Mouse (Mus musculus): ENCODE measurements at regions not wholly inside any gene's neighbourhood (a gene's known extent, or its start where the extent isn't known, plus 50 kb on each side); places are given as distances from the start of the nearest gene placed in this dataset.

DNA sequence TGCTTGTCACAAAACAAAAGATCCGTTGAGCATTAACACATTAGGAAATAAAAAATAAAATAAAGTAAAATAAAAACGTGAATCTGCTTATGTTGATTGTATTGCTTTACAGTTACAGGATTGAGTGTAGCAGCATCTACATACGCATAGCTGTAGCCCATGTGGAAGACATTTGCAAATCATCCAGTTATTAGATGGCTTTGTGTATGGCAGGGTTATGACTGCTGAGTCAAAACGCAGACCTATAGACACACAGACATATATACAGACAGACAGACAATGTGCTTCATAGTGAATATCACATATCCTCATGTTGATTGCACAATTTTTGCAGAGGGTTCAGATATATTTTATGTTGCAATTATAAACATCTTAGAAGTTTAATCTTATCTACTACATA is 64.5 kb downstream of the Gm11146 start:
- H3K27ac ChIP-seq, result peak overlapping the region; percentile 97
- H3K27me3 ChIP-seq (replicated peaks), result no peaks in the 10 kb centered on the region
- H3K4me3 ChIP-seq, result peak overlapping the region; percentile 36
- peaks cover 15% of the 10 kb centered on the region for H3K4me1 ChIP-seq
- ATAC-seq (replicated peaks), result peak; percentile 71
- H3K36me3 ChIP-seq (replicated peaks), result no peaks in the 10 kb centered on the region
- 46% methylated on average over 4 of the region's 4 CpGs for WGBS
- H3K9me3 ChIP-seq, result no peaks in the 10 kb centered on the region
- peak overlapping the region; percentile 55 for H3K4me2 ChIP-seq
- H3K9ac ChIP-seq, result peak overlapping the region; percentile 40

DNA sequence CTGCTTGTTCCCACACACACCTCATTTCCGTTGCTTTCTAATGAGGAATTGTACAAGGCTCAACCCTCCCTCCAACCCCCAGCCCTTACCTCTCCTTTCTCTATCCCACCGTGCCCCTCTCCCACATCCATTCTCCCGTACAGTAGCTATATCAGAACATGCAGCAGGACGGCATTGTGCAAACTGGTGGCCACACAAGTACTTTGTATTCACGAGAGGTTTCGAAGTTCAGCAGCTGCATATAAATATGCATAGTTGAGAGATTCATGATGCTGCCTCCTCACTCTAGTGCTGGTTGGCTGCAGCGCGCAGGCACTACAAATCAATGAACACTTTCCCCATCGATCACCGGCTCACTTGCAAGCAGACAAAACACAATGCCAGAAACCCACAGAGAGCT is 65.1 kb downstream of the Gm11146 start:
- peak overlapping the region; percentile 97 for H3K27ac ChIP-seq
- no peaks in the 10 kb centered on the region for H3K36me3 ChIP-seq (replicated peaks)
- H3K9me3 ChIP-seq, result no peaks in the 10 kb centered on the region
- ATAC-seq (replicated peaks), result peak; percentile 94
- peak overlapping the region; percentile 55 for H3K4me2 ChIP-seq
- H3K27me3 ChIP-seq (replicated peaks), result no peaks in the 10 kb centered on the region
- H3K4me3 ChIP-seq, result peak overlapping the region; percentile 36
- H3K4me1 ChIP-seq, result peaks cover 15% of the 10 kb centered on the region
- 11% methylated on average over 10 of the region's 10 CpGs for WGBS
- H3K9ac ChIP-seq, result peak overlapping the region; percentile 40

DNA sequence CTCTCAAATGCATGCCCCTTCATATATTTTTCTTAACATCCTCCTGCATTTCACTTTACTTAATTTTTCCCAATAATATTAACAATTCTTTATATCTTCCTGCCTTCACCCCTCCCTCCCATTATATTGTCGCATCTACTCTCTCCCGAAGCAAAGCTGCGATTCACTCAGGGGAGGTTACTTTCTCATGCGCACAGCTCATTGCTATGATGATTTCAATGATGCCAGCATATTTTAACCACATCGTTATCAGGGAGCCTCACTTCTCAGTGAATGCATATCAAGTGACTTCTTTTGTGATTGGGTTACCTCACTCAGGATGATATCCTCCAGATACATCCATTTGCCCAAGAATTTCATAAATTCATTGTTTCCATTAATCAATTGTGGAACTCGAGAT is 65.6 kb downstream of the Gm11146 start:
- Histone ChIP-seq H3K36me3 (replicated peaks) (no peaks in the 10 kb centered on the region), H3K27me3 (replicated peaks) (no peaks in the 10 kb centered on the region), H3K27ac (peak overlapping the region; percentile 97), H3K4me1 (peaks cover 15% of the 10 kb centered on the region), H3K9me3 (no peaks in the 10 kb centered on the region), H3K9ac (peak overlapping the region; percentile 40), H3K4me3 (peak overlapping the region; percentile 36), H3K4me2 (peak overlapping the region; percentile 55)
- ATAC-seq (replicated peaks), result peak; percentile 83
- 18% methylated on average over 6 of the region's 6 CpGs for WGBS

DNA sequence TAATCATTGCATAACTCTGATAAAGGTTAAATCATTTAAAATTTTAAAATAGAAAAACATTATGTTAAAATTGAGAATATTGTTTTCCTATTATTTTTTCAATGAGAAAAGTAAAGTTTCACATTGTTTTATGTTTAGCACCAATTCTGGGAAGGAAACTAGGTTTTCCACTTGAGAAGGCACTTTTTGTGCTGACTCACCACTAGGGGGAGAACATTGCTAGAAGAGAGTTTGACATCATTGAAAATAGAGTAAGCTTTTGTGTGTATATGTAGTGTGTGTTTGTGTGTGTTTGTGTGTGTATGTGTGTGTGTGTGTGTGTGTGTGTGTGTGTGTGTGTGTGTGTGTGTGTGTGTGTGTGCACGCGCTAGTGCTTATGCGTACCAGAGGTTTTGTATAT is 66.9 kb downstream of the Gm11146 start:
- Histone ChIP-seq H3K4me3 (no peak overlapping the region), H3K9ac (no peak overlapping the region), H3K27me3 (replicated peaks) (no peaks in the 10 kb centered on the region), H3K4me2 (no peak overlapping the region), H3K9me3 (no peaks in the 10 kb centered on the region), H3K36me3 (replicated peaks) (no peaks in the 10 kb centered on the region), H3K4me1 (peaks cover 15% of the 10 kb centered on the region), H3K27ac (peak overlapping the region; percentile 72)
- ATAC-seq (replicated peaks), result no peak
- WGBS, result 87% methylated on average over 3 of the region's 3 CpGs

DNA sequence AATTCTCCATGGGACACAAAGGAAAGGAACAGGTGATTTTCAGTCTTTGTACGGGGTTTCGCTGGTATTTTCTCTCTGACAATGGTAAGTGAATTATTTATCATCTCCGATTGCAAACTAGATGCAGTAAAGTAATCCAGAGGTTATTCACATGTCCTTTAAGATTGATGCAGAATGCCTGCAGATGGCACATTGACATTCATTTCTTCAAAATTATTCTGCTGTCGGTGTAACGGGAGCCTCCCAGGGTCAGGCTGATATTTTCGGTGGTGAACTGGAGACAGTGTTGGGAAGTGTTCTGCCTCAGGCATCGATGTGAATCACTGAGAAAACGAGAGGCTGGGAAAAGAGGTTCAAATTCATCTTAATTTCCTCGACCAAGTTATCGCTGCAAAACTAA is 70.3 kb downstream of the Gm11146 start:
- Histone ChIP-seq H3K27ac (peak overlapping the region; percentile 63; the same call in 1 of the 2 replicates), H3K9me3 (no peaks in the 10 kb centered on the region), H3K9ac (no peak overlapping the region), H3K27me3 (replicated peaks) (no peaks in the 10 kb centered on the region), H3K4me1 (peaks cover 6% of the 10 kb centered on the region; the same call in 1 of the 2 replicates), H3K36me3 (replicated peaks) (no peaks in the 10 kb centered on the region), H3K4me3 (no peak overlapping the region), H3K4me2 (no peak overlapping the region)
- ATAC-seq (replicated peaks), result no peak
- WGBS, result 48% methylated on average over 10 of the region's 10 CpGs

DNA sequence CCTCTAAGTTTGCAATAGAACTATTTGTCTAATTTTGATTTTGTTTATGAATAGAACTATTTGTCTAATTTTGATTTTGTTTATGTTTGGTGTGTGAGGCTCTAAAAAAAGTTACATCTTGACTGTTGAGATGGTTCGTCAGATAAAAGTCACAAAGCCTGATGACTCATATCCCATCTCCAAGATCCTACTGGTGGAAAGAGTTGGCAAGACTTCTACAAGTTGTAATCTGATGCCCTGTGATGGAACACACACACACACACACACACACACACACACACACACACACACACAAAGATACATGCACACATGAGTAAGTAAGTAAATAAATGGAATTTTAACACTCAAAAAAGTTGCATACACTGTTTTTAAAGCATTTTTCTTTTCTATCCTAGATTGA is 73.9 kb downstream of the Gm11146 start:
- Histone ChIP-seq H3K36me3 (replicated peaks) (no peaks in the 10 kb centered on the region), H3K9ac (no peak overlapping the region), H3K4me3 (no peak overlapping the region), H3K27ac (no peak overlapping the region), H3K4me1 (no peaks in the 10 kb centered on the region), H3K9me3 (no peaks in the 10 kb centered on the region), H3K4me2 (no peak overlapping the region), H3K27me3 (replicated peaks) (no peaks in the 10 kb centered on the region)
- WGBS, result 83% methylated on average over 1 of the region's 1 CpGs
- ATAC-seq (replicated peaks), result no peak

DNA sequence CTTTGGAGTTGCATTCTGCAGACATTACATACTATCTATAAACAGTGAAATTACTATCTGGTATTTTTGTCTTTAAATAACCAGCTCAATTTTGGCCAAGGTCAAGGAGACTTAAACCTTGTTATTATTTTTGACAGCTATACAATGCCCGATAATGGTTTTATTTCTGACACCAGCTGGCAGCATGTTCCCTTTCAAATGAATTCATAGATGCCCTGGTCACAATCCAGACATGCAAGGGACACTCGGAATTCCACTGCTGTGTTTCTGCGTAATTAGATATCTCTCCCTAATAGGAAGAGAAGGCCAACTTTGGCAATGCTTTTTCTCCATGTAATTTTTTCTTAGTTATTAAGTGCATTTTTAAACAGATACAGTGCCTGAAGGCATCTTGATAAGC is 87.3 kb downstream of the Gm11146 start:
- WGBS, result 35% methylated on average over 3 of the region's 3 CpGs
- no peak overlapping the region for H3K27ac ChIP-seq

DNA sequence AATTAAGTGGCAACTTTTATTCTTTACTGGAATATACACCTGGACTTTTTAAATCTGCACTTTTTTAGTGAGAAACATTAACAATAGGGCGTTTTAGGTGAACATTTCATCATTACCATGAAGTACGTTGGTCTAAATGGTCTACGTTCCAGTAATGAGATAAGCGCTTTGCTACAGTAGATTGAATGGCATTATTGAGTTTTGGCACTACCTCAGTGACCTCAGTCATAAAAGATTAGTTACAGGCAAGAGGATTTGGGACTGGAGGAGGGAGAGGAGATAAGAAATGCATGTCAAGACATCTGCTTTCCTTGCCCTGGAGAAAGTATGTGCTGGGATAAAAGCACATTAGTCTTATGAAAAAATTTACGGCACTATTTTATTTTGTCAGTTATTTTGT is 98.3 kb downstream of the Gm11146 start:
- H3K4me1 ChIP-seq, result peaks cover 17% of the 10 kb centered on the region
- H3K9ac ChIP-seq, result no peak overlapping the region
- H3K4me2 ChIP-seq, result peak overlapping the region; percentile 21
- 0 out of 2 replicates have a peak overlapping the region, but pooled peaks have one; percentile 26 for H3K27ac ChIP-seq
- no peak for ATAC-seq (replicated peaks)
- no peaks in the 10 kb centered on the region for H3K36me3 ChIP-seq (replicated peaks)
- no peaks in the 10 kb centered on the region for H3K27me3 ChIP-seq (replicated peaks)
- peak overlapping the region; percentile 14 for H3K4me3 ChIP-seq
- 36% methylated on average over 5 of the region's 5 CpGs for WGBS
- no peaks in the 10 kb centered on the region for H3K9me3 ChIP-seq

More for the DNA sequence above, 87.3 kb downstream of the Gm11146 start:
- no peaks in the 10 kb centered on the region for H3K9me3 ChIP-seq
- no peaks in the 10 kb centered on the region for H3K27me3 ChIP-seq (replicated peaks)
- H3K36me3 ChIP-seq (replicated peaks), result no peaks in the 10 kb centered on the region
- 0 out of 2 replicates have a peak, but pooled peaks cover 7% of the 10 kb centered on the region for H3K4me1 ChIP-seq
- H3K4me2 ChIP-seq, result no peak overlapping the region
- ATAC-seq (replicated peaks), result no peak
- no peak overlapping the region for H3K4me3 ChIP-seq
- no peak overlapping the region for H3K9ac ChIP-seq

DNA sequence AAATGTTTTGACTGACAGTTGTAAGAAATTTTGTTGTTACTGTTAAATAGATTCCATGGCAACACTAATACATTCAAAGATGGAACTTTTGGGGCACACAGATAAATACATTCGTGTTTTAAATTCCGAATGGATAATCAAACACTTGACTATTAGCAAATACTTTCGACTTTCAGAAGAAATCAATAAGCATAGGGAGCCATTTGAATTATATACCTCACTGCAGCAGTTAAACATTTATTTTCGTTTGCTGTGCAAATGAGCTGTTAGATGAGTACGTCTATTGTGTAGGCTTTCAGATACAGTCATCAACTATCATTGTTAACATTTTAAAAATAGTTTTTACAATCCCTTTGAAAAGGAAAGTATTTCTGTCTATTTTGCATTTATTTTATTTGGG is 99.0 kb downstream of the Gm11146 start:
- no peaks in the 10 kb centered on the region for H3K9me3 ChIP-seq
- 48% methylated on average over 5 of the region's 5 CpGs for WGBS

DNA sequence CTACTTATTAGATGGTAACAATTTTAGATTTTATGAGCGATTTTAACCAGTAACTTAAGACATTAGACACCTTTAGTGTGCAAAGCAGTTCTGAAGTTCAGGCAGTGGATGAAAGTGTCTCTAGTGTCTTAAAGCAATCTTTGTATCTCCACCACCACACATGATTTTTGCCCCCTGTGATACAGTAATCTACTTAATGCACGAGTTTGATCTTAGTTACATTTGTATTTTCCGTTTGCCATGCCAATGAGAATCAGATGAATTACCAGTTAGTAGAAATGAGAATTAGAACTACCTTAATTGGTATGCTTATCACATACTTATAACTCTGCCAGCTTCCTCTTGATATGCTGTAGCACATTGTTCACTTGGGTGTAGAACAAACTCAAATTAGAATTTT is 99.9 kb downstream of the Gm11146 start:
- H3K4me3 ChIP-seq, result peak overlapping the region; percentile 29
- H3K27ac ChIP-seq, result peak overlapping the region; percentile 45; the same call in 1 of the 2 replicates
- no peaks in the 10 kb centered on the region for H3K27me3 ChIP-seq (replicated peaks)
- H3K9ac ChIP-seq, result 0 out of 2 replicates have a peak overlapping the region, but pooled peaks have one; percentile 17
- H3K9me3 ChIP-seq, result no peaks in the 10 kb centered on the region
- no peak for ATAC-seq (replicated peaks)
- WGBS, result 48% methylated on average over 3 of the region's 3 CpGs
- H3K4me2 ChIP-seq, result peak overlapping the region; percentile 32
- H3K36me3 ChIP-seq (replicated peaks), result no peaks in the 10 kb centered on the region
- H3K4me1 ChIP-seq, result peaks cover 17% of the 10 kb centered on the region

More for the DNA sequence above, 99.0 kb downstream of the Gm11146 start:
- H3K4me3 ChIP-seq, result peak overlapping the region; percentile 24
- no peak for ATAC-seq (replicated peaks)
- no peak overlapping the region for H3K9ac ChIP-seq
- no peaks in the 10 kb centered on the region for H3K36me3 ChIP-seq (replicated peaks)
- H3K4me2 ChIP-seq, result peak overlapping the region; percentile 29; the same call in 1 of the 2 replicates
- H3K4me1 ChIP-seq, result peaks cover 17% of the 10 kb centered on the region
- H3K27ac ChIP-seq, result no peak overlapping the region
- H3K27me3 ChIP-seq (replicated peaks), result no peaks in the 10 kb centered on the region

DNA sequence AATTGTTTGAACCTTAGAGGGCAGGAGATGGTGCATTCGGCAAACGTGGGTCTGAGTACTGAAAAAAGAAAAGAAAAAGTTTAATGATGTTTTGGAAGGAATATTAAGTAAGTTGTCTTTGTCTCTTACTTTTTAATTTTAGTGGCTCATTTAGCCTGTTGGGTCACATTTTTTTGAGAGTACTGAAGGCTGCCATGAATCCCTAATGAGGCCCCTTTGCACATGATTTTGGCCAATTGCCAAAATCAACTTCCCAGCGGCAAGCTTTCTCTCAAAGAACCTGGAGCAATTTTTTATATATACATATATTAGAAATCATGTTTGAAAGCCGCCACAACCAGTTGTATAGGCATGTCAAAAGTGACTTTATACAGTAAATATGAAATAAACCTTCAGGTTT is 100.9 kb downstream of the Gm11146 start:
- Histone ChIP-seq H3K27me3 (replicated peaks) (no peaks in the 10 kb centered on the region), H3K36me3 (replicated peaks) (no peaks in the 10 kb centered on the region), H3K4me1 (peaks cover 17% of the 10 kb centered on the region), H3K4me3 (peak overlapping the region; percentile 34), H3K9me3 (no peaks in the 10 kb centered on the region), H3K9ac (peak overlapping the region; percentile 38; the same call in 1 of the 2 replicates), H3K27ac (peak overlapping the region; percentile 80), H3K4me2 (peak overlapping the region; percentile 37)
- 20% methylated on average over 4 of the region's 4 CpGs for WGBS
- ATAC-seq (replicated peaks), result no peak

DNA sequence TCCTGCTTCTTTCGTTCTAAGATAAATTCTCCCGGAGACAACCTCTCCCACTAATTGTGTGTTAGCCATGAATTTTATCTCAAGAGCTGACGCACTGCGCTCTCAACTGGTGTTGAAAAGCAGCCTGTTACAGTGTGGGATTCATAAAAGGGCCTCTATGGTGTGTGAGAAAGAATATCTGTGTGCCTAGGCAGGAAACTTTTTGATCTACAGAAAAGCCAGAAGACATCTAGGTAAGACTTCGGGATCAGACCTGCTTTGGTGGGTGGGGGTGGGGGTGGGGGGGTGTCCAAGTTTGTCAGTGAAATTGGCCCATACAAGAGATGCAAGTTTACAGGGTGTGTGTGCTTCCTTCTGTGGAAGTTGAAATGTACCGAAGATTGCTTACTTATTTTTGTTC is 101.5 kb downstream of the Gm11146 start:
- no peaks in the 10 kb centered on the region for H3K36me3 ChIP-seq (replicated peaks)
- peak overlapping the region; percentile 38; the same call in 1 of the 2 replicates for H3K9ac ChIP-seq
- H3K9me3 ChIP-seq, result no peaks in the 10 kb centered on the region
- H3K27ac ChIP-seq, result peak overlapping the region; percentile 80
- peak; percentile 77 for ATAC-seq (replicated peaks)
- no peaks in the 10 kb centered on the region for H3K27me3 ChIP-seq (replicated peaks)
- peaks cover 17% of the 10 kb centered on the region for H3K4me1 ChIP-seq
- peak overlapping the region; percentile 37 for H3K4me2 ChIP-seq
- 21% methylated on average over 6 of the region's 6 CpGs for WGBS
- H3K4me3 ChIP-seq, result peak overlapping the region; percentile 34

DNA sequence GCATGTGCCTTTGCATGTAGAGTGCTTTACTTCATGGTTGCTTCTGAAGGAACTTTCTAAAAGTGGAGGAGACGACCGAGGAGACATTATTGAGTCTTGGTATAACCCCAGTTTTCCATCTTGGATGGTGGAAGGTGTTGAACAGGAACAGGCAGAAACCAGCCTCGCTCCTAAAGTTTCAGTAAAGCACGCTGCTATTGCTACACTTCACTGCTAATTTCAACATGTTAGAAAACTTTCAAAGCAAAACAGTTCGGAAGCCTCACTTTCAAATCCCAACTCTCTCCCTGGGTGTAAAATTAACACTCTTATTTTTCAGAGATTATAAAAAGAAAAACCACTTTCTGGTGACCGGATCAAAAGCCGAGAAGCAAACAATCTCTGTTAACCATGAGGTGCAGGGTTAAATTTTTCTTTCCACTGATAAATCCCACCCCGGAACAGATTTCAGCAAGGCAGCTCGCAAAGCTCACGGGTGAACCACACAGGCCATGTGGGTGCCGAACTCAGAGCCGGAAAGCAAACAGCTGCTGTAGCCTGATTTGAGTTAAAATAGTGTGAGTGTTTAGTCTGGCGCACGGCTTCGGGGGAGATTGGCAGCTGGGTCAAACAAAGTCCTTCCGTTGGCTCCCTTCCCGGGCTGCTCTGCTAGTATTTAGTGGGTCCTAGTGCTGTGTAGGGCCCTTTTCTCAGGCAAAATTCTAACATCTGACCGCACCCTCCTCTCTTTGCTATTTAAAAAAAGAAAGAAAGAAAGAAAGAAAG is 102.2 kb downstream of the Gm11146 start:
- Histone ChIP-seq H3K4me1 (peaks cover 17% of the 10 kb centered on the region), H3K9ac (no peak overlapping the region), H3K27ac (peak overlapping the region; percentile 80), H3K4me2 (peak overlapping the region; percentile 37), H3K9me3 (no peaks in the 10 kb centered on the region), H3K27me3 (replicated peaks) (no peaks in the 10 kb centered on the region), H3K36me3 (replicated peaks) (no peaks in the 10 kb centered on the region), H3K4me3 (peak overlapping the region; percentile 34; the same call in 1 of the 2 replicates)
- ATAC-seq (replicated peaks), result peak; percentile 92
- WGBS, result 31% methylated on average over 18 of the region's 18 CpGs
